Mouse (Mus musculus) liver, embryonic 14.5 days (tissue): ENCODE results near the gene Slit1.

ENCODE experiments used
- CTCF ChIP-seq: IDR thresholded peaks from 2 replicates; pipeline ENCODE4 v1.5.1; 2016; ENCODE audit warnings: antibody characterized with exemption, low read depth, control low read depth
- EP300 ChIP-seq: IDR thresholded peaks from 2 replicates; pipeline ENCODE4 v1.6.1; 2016; ENCODE audit warnings: antibody characterized with exemption, low read depth

DNA sequence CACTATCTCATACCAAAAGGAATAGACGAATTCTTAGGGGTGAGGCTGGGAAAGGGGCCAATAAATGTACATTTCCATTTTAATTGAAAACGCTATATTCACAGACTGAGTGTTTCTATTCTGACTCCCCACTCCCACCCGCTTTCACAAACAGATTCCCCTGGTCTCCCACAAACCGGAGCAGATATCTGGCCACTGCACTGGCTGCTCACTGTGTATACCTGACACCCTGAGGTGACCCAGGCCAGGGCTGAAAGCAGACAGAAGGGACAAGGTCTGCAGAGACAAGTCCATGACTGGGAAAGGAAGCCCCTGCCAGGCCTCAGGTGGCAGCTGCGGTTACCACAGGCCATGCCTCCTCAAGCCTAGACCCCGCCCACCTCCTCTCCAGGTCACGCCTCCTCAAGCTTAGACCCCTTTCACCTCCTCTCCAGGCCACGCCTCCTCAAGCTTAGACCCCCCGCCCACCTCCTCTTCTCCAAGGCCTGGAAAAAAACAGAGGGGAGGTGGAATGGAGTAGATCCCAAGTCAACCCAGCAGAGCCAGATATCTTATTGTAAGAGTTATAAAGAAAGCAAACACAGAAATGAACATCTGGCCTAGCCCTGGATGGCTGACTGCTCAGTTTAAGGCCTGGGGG is 18.5 kb downstream of the Slit1 start:
- no peak for TF ChIP-seq CTCF
- TF ChIP-seq EP300 = no peak
